Mouse (Mus musculus): Measurements from ENCODE around the gene Crybb3. TPM values are rescaled to one million over a fixed set of nuclear protein-coding genes. Genes with fewer than 3 reads are reported as not detected.
A peak's percentile ranks its signal among the peaks of the same experiment; 100 is the strongest.

The Crybb3 gene
- polyA plus RNA-seq, 1 experiment from 2014 or later = 0.39 TPM

- DNase-seq (ENCODE audit: low spot score) = no peak
- no peak for ATAC-seq (ENCODE audit: insufficient number of reproducible peaks, low FRiP score, low TSS enrichment, low read depth)
- Histone ChIP-seq H3K36me3 (ENCODE audit: control insufficient read depth, insufficient read depth, low read length) (no peaks in the 10 kb centered on the region), H3K27ac (replicated peaks; ENCODE audit: low read depth, low read length) (no peak overlapping the region), H3K4me2 (ENCODE audit: low read depth, severe bottlenecking) (no peak overlapping the region), H3K27me3 (ENCODE audit: control insufficient read depth, insufficient read depth, low read length) (no peaks in the 10 kb centered on the region), H3K4me3 (ENCODE audit: low read depth, low read length) (no peak overlapping the region), H3K9ac (ENCODE audit: low read length) (no peak overlapping the region), H3K4me1 (ENCODE audit: control insufficient read depth, insufficient read depth, low read length) (peaks cover 44% of the 10 kb centered on the region), H3K9me3 (ENCODE audit: control insufficient read depth, low read length) (no peaks in the 10 kb centered on the region)
- WGBS = 71% methylated on average over 9 of the region's 9 CpGs
Observed at GRCm38 (mm10) chr5:113119291-113119690, 37.9 kb upstream of the Crybb3 start.

DNA sequence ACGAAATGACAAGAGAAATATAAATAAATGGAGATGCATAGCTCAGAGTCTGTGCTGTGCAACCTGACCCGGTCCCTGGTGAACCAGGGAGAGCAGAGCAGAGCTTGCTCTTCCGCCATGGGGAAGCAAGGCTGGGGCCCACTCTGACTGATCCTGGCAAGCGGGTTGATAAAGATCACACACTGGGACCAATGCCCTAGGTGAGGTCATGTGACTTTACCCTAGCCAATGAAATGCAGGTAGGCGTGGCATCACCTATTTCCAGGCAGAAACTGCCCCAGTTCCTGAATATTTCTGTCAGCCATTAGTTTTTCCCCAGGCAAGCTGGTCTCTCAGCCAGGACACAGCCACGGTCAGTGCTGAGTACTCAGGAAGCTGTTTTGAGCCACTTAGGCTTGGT lies 37.3 kb upstream of the Crybb3 start:
- ATAC-seq (ENCODE audit: insufficient number of reproducible peaks, low FRiP score, low TSS enrichment, low read depth) (no peak), DNase-seq (ENCODE audit: low spot score) (peak; percentile 43)
- H3K27ac ChIP-seq (replicated peaks; ENCODE audit: low read depth, low read length) = no peak overlapping the region
- peaks cover 44% of the 10 kb centered on the region for H3K4me1 ChIP-seq (ENCODE audit: control insufficient read depth, insufficient read depth, low read length)
- H3K9me3 ChIP-seq (ENCODE audit: control insufficient read depth, low read length) = no peaks in the 10 kb centered on the region
- no peak overlapping the region for H3K4me2 ChIP-seq (ENCODE audit: low read depth, severe bottlenecking)
- no peak overlapping the region for H3K9ac ChIP-seq (ENCODE audit: low read length)
- no peaks in the 10 kb centered on the region for H3K27me3 ChIP-seq (ENCODE audit: control insufficient read depth, insufficient read depth, low read length)
- H3K4me3 ChIP-seq (ENCODE audit: low read depth, low read length) = no peak overlapping the region
- no peaks in the 10 kb centered on the region for H3K36me3 ChIP-seq (ENCODE audit: control insufficient read depth, insufficient read depth, low read length)
- 35% methylated on average over 6 of the region's 6 CpGs for WGBS

- 71% methylated on average over 5 of the region's 5 CpGs for WGBS
- no peak overlapping the region for H3K27ac ChIP-seq (replicated peaks; ENCODE audit: low read depth, low read length)
- no peaks in the 10 kb centered on the region for H3K36me3 ChIP-seq (ENCODE audit: control insufficient read depth, insufficient read depth, low read length)
- no peaks in the 10 kb centered on the region for H3K9me3 ChIP-seq (ENCODE audit: control insufficient read depth, low read length)
- H3K9ac ChIP-seq (ENCODE audit: low read length) = no peak overlapping the region
- no peak for DNase-seq (ENCODE audit: low spot score)
- H3K4me3 ChIP-seq (ENCODE audit: low read depth, low read length) = no peak overlapping the region
- no peak for ATAC-seq (ENCODE audit: insufficient number of reproducible peaks, low FRiP score, low TSS enrichment, low read depth)
- H3K4me1 ChIP-seq (ENCODE audit: control insufficient read depth, insufficient read depth, low read length) = peaks cover 42% of the 10 kb centered on the region
- no peak overlapping the region for H3K4me2 ChIP-seq (ENCODE audit: low read depth, severe bottlenecking)
- H3K27me3 ChIP-seq (ENCODE audit: control insufficient read depth, insufficient read depth, low read length) = no peaks in the 10 kb centered on the region
Observed at GRCm38 (mm10) chr5:113117361-113117760, 36.0 kb upstream of the Crybb3 start.

- peaks cover 28% of the 10 kb centered on the region for H3K4me1 ChIP-seq (ENCODE audit: control insufficient read depth, insufficient read depth, low read length)
- no peak overlapping the region for H3K27ac ChIP-seq (replicated peaks; ENCODE audit: low read depth, low read length)
- H3K9ac ChIP-seq (ENCODE audit: low read length) = no peak overlapping the region
- H3K4me3 ChIP-seq (ENCODE audit: low read depth, low read length) = no peak overlapping the region
- H3K27me3 ChIP-seq (ENCODE audit: control insufficient read depth, insufficient read depth, low read length) = no peaks in the 10 kb centered on the region
- H3K36me3 ChIP-seq (ENCODE audit: control insufficient read depth, insufficient read depth, low read length) = no peaks in the 10 kb centered on the region
- DNase-seq (ENCODE audit: low spot score) (no peak), ATAC-seq (ENCODE audit: insufficient number of reproducible peaks, low FRiP score, low TSS enrichment, low read depth) (peak; percentile 14; the same call in 1 of the 2 replicates)
- 53% methylated on average over 10 of the region's 10 CpGs for WGBS
- H3K4me2 ChIP-seq (ENCODE audit: low read depth, severe bottlenecking) = no peak overlapping the region
- H3K9me3 ChIP-seq (ENCODE audit: control insufficient read depth, low read length) = no peaks in the 10 kb centered on the region
Observed at GRCm38 (mm10) chr5:113115896-113116295, 34.5 kb upstream of the Crybb3 start.

GRCm38 (mm10) chr5:113114264-113115225 lies 33.2 kb upstream of the Crybb3 start:
- Histone ChIP-seq H3K4me2 (ENCODE audit: low read depth, severe bottlenecking) (no peak overlapping the region), H3K9ac (ENCODE audit: low read length) (no peak overlapping the region), H3K27me3 (ENCODE audit: control insufficient read depth, insufficient read depth, low read length) (no peaks in the 10 kb centered on the region), H3K4me1 (ENCODE audit: control insufficient read depth, insufficient read depth, low read length) (peaks cover 18% of the 10 kb centered on the region), H3K4me3 (ENCODE audit: low read depth, low read length) (no peak overlapping the region), H3K27ac (replicated peaks; ENCODE audit: low read depth, low read length) (0 out of 2 replicates have a peak overlapping the region, but pooled peaks have one; percentile 21), H3K9me3 (ENCODE audit: control insufficient read depth, low read length) (no peaks in the 10 kb centered on the region), H3K36me3 (ENCODE audit: control insufficient read depth, insufficient read depth, low read length) (no peaks in the 10 kb centered on the region)
- ATAC-seq (ENCODE audit: insufficient number of reproducible peaks, low FRiP score, low TSS enrichment, low read depth) (0 out of 2 replicates have a peak, but pooled peaks have one; percentile 2), DNase-seq (ENCODE audit: low spot score) (no peak)
- 40% methylated on average over 20 of the region's 20 CpGs for WGBS

- ATAC-seq (ENCODE audit: insufficient number of reproducible peaks, low FRiP score, low TSS enrichment, low read depth) (no peak), DNase-seq (ENCODE audit: low spot score) (no peak)
- no peak overlapping the region for H3K4me2 ChIP-seq (ENCODE audit: low read depth, severe bottlenecking)
- H3K9ac ChIP-seq (ENCODE audit: low read length) = no peak overlapping the region
- no peaks in the 10 kb centered on the region for H3K36me3 ChIP-seq (ENCODE audit: control insufficient read depth, insufficient read depth, low read length)
- no peak overlapping the region for H3K4me3 ChIP-seq (ENCODE audit: low read depth, low read length)
- WGBS = 41% methylated on average over 5 of the region's 5 CpGs
- H3K27me3 ChIP-seq (ENCODE audit: control insufficient read depth, insufficient read depth, low read length) = no peaks in the 10 kb centered on the region
- H3K27ac ChIP-seq (replicated peaks; ENCODE audit: low read depth, low read length) = no peak overlapping the region
- H3K4me1 ChIP-seq (ENCODE audit: control insufficient read depth, insufficient read depth, low read length) = peaks cover 12% of the 10 kb centered on the region
- no peaks in the 10 kb centered on the region for H3K9me3 ChIP-seq (ENCODE audit: control insufficient read depth, low read length)
Observed at GRCm38 (mm10) chr5:113113120-113113519, 31.7 kb upstream of the Crybb3 start.

GRCm38 (mm10) chr5:113111336-113111735 lies 30.0 kb upstream of the Crybb3 start:
- 12% methylated on average over 4 of the region's 4 CpGs for WGBS
- Histone ChIP-seq H3K36me3 (ENCODE audit: control insufficient read depth, insufficient read depth, low read length) (no peaks in the 10 kb centered on the region), H3K4me1 (ENCODE audit: control insufficient read depth, insufficient read depth, low read length) (peaks cover 12% of the 10 kb centered on the region), H3K9ac (ENCODE audit: low read length) (no peak overlapping the region), H3K4me3 (ENCODE audit: low read depth, low read length) (no peak overlapping the region), H3K27me3 (ENCODE audit: control insufficient read depth, insufficient read depth, low read length) (no peaks in the 10 kb centered on the region), H3K4me2 (ENCODE audit: low read depth, severe bottlenecking) (no peak overlapping the region), H3K9me3 (ENCODE audit: control insufficient read depth, low read length) (no peaks in the 10 kb centered on the region), H3K27ac (replicated peaks; ENCODE audit: low read depth, low read length) (no peak overlapping the region)
- no peak for ATAC-seq (ENCODE audit: insufficient number of reproducible peaks, low FRiP score, low TSS enrichment, low read depth)
- no peak for DNase-seq (ENCODE audit: low spot score)

- Histone ChIP-seq H3K27ac (replicated peaks; ENCODE audit: low read depth, low read length) (no peak overlapping the region), H3K36me3 (ENCODE audit: control insufficient read depth, insufficient read depth, low read length) (no peaks in the 10 kb centered on the region), H3K4me2 (ENCODE audit: low read depth, severe bottlenecking) (no peak overlapping the region), H3K9ac (ENCODE audit: low read length) (no peak overlapping the region), H3K4me3 (ENCODE audit: low read depth, low read length) (no peak overlapping the region), H3K9me3 (ENCODE audit: control insufficient read depth, low read length) (no peaks in the 10 kb centered on the region), H3K4me1 (ENCODE audit: control insufficient read depth, insufficient read depth, low read length) (peaks cover 11% of the 10 kb centered on the region), H3K27me3 (ENCODE audit: control insufficient read depth, insufficient read depth, low read length) (no peaks in the 10 kb centered on the region)
- DNase-seq (ENCODE audit: low spot score) = no peak
- no peak for ATAC-seq (ENCODE audit: insufficient number of reproducible peaks, low FRiP score, low TSS enrichment, low read depth)
- 0% methylated on average over 1 of the region's 1 CpGs for WGBS
Observed at GRCm38 (mm10) chr5:113110929-113111328, 29.5 kb upstream of the Crybb3 start.

Data from limb, embryonic 11.5 days (tissue).